Mouse (Mus musculus) heart, adult 2 months (tissue): Measurements from ENCODE around the gene Slamf9.

ENCODE experiments used
- CTCF ChIP-seq: fragments of 200-600 bp; IDR thresholded peaks from 2 replicates; pipeline ENCODE4 v1.8.1; 2022; ENCODE audit warnings: antibody characterized with exemption, mild to moderate bottlenecking, moderate library complexity
- EP300 ChIP-seq: fragments of 200-500 bp; IDR thresholded peaks from 2 replicates; pipeline ENCODE4 v1.6.1; 2011; ENCODE audit warnings: low read depth, low read length, control low read depth; ENCODE audit not compliant: insufficient read depth
- POLR2A ChIP-seq: fragments of 200-500 bp; IDR thresholded peaks from 2 replicates; pipeline ENCODE4 v1.6.1; 2011; ENCODE audit warnings: mild to moderate bottlenecking, low read depth, low read length, control low read depth; ENCODE audit not compliant: insufficient read depth

- no peak for TF ChIP-seq EP300
- TF ChIP-seq CTCF = no peak
- no peak for TF ChIP-seq POLR2A
Measured at GRCm38 (mm10) chr1:172507701-172508100, 32.5 kb downstream of the Slamf9 start.
